ENCODE assay signal across 20 mouse cellular contexts in the genomic region with DNA sequence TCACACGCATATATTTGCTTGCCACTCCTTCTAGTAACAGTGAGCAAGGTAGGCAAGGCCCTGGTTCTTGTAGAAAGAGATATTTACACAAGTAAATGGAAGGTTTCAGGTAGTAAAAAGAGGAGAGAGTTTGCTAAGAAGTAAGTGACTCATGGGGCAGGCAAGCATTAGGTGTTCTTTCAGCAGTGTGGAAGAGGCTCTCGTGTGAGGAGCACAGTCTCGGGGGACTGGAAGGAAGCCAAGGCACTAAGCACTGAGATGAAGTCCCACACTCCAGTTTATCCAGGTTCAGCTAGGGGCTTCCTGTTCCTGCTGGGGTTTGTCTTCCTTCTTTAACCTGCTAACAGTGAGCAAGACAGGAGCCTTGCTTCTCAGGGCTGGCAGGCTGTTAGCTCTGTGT.
A peak's percentile ranks its signal among the peaks of the same experiment; 100 is the strongest.
DNase-seq lines count a peak whose midpoint lies in the region; ATAC-seq and TF ChIP-seq lines count a peak whose summit lies in the region.
"Had no signal": no experiment of that assay in that cellular context is flagged by ENCODE, and none has a peak within 500 bp of the region (broad histone marks: within the 10 kb centered on the region; RNA-seq: fewer than 3 reads in every experiment).

No protein-coding gene starts in this region.

- intact Hi-C loops in gastrocnemius, adult 2 months (cut with DNase I), result no loop called here

- H3K4me1 ChIP-seq in lung, embryonic 16.5 days (replicated peaks; ENCODE audit: control insufficient read depth, insufficient read depth, low read length), result peaks cover 24% of the 10 kb centered on the region
- peaks cover 6% of the 10 kb centered on the region for H3K4me1 ChIP-seq in stomach, postnatal 0 days (replicated peaks; ENCODE audit: control insufficient read depth, insufficient read depth)

- no peaks in the 10 kb centered on the region for H3K27me3 ChIP-seq in lung, embryonic 16.5 days (ENCODE audit: control insufficient read depth, insufficient read depth, low read depth, low read length)
- no peaks in the 10 kb centered on the region for H3K27me3 ChIP-seq in stomach, postnatal 0 days (ENCODE audit: control insufficient read depth, insufficient read depth, low read length)
- H3K27me3 ChIP-seq: embryonic facial prominence, embryonic 13.5 days; Patski had no signal

- no peak for DNase-seq in gastrocnemius, adult 2 months
- DNase-seq in gastrocnemius, postnatal 10 days, result no peak
- DNase-seq in layer of hippocampus, adult 2 months (ENCODE audit: low spot score in 2 of 2), result no peak
- DNase-seq in layer of hippocampus, adult 9-11 months, result no peak
- DNase-seq in lung, postnatal 14 days, result no peak
- DNase-seq in stomach, postnatal 0 days (ENCODE audit: low spot score), result peak; percentile 66
- DNase-seq in gastrocnemius, postnatal 4 days (ENCODE audit: low spot score in 2 of 2), result no peak
- DNase-seq: adrenal gland, postnatal 10 days; kidney, adult 11 months; layer of hippocampus, postnatal 36 days; retina, postnatal 1 day; right cerebral cortex, postnatal 4 days; thymus, postnatal 25 days had no signal

- 50% methylated on average over 3 of the region's 3 CpGs for WGBS in lung, embryonic 16.5 days
- 30% methylated on average over 3 of the region's 3 CpGs for WGBS in stomach, postnatal 0 days

- 0 out of 2 replicates have a peak overlapping the region, but pooled peaks have one; percentile 9 for H3K27ac ChIP-seq in gastrocnemius, adult 2 months
- peak overlapping the region; percentile 55; the same call in 1 of the 2 replicates for H3K27ac ChIP-seq in layer of hippocampus, adult 2 months
- H3K27ac ChIP-seq in lung, embryonic 16.5 days (ENCODE audit: low read length), result peak overlapping the region; percentile 63
- H3K27ac ChIP-seq in stomach, postnatal 0 days (replicated peaks), result peak overlapping the region; percentile 87
- H3K27ac ChIP-seq: embryonic facial prominence, embryonic 13.5 days; macrophage; midbrain, embryonic 10.5 days had no signal

- H3K9ac ChIP-seq in lung, embryonic 16.5 days (ENCODE audit: low read length), result no peak overlapping the region
- no peak overlapping the region for H3K9ac ChIP-seq in stomach, postnatal 0 days (ENCODE audit: low read length)
- H3K9ac ChIP-seq: embryonic facial prominence, embryonic 13.5 days had no signal

- H3K4me3 ChIP-seq in gastrocnemius, adult 2 months, result no peak overlapping the region
- H3K4me3 ChIP-seq in layer of hippocampus, adult 2 months, result no peak overlapping the region
- H3K4me3 ChIP-seq in lung, embryonic 16.5 days (ENCODE audit: low read length), result no peak overlapping the region
- no peak overlapping the region for H3K4me3 ChIP-seq in stomach, postnatal 0 days (ENCODE audit: low read depth, low read length)
- H3K4me3 ChIP-seq: embryonic facial prominence, embryonic 13.5 days; midbrain, embryonic 10.5 days had no signal

- H3K4me2 ChIP-seq in lung, embryonic 16.5 days (ENCODE audit: low read depth, low read length), result no peak overlapping the region
- no peak overlapping the region for H3K4me2 ChIP-seq in stomach, postnatal 0 days (replicated peaks; ENCODE audit: low read depth)
- H3K4me2 ChIP-seq: embryonic facial prominence, embryonic 13.5 days had no signal

- H3K9me3 ChIP-seq in lung, embryonic 16.5 days (ENCODE audit: control insufficient read depth, low read length), result no peaks in the 10 kb centered on the region
- H3K9me3 ChIP-seq in stomach, postnatal 0 days (ENCODE audit: control insufficient read depth, low read length), result no peaks in the 10 kb centered on the region
- H3K9me3 ChIP-seq: embryonic facial prominence, embryonic 13.5 days; midbrain, embryonic 10.5 days had no signal

- H3K36me3 ChIP-seq in lung, embryonic 16.5 days (ENCODE audit: control insufficient read depth, insufficient read depth, low read length), result no peaks in the 10 kb centered on the region
- no peaks in the 10 kb centered on the region for H3K36me3 ChIP-seq in stomach, postnatal 0 days (ENCODE audit: control insufficient read depth, insufficient read depth, low read length)
- H3K36me3 ChIP-seq: embryonic facial prominence, embryonic 13.5 days; midbrain, embryonic 10.5 days had no signal

- ATAC-seq in lung, embryonic 16.5 days (ENCODE audit: low read depth), result peak; percentile 49; the same call in 1 of the 2 replicates
- ATAC-seq in stomach, postnatal 0 days (ENCODE audit: low FRiP score, low TSS enrichment), result peak; percentile 88
- ATAC-seq: activated CD4-positive, CD25-positive, alpha-beta regulatory T cell, adult 4 months; forebrain, embryonic 16.5 days; Patski had no signal

- no peak for TF ChIP-seq CTCF in gastrocnemius, adult 2 months (IDR thresholded peaks at IDR 0.05)
- TF ChIP-seq CTCF in layer of hippocampus, adult 2 months (conservative IDR thresholded peaks at IDR 0.05), result no peak
- TF ChIP-seq CTCF in stomach, postnatal 0 days (IDR thresholded peaks at IDR 0.05; ENCODE audit: low read depth), result no peak

- no peak for TF ChIP-seq EP300 in stomach, postnatal 0 days (optimal IDR thresholded peaks at IDR 0.05)

Comparison
In these comparisons a context has a peak if more than half of its experiments do, and no peak if none do; other contexts are left out.
1. H3K27ac ChIP-seq: peak in every context shown above with its lines; median percentile 87 in stomach, postnatal 0 days; 63 in lung, embryonic 16.5 days; 55 in layer of hippocampus, adult 2 months; 9 in gastrocnemius, adult 2 months.